Mouse (Mus musculus): ENCODE measurements around the gene Mlf2. TPM values are rescaled to one million over a fixed set of nuclear protein-coding genes. Genes with fewer than 3 reads are reported as not detected.

Mlf2 gene
- polyA plus RNA-seq, 1 experiment from 2014 or later = 360 TPM

Other genes starting within 250 kb of the Mlf2 start
- gene Emg1, start 219.2 kb upstream of the Mlf2 start, polyA plus RNA-seq (2015; fragmentation: Nextera tagmentation; extraction: Ambion mirVana) = 199 and 214 TPM in 2 replicates
- gene Phb2, start 219.1 kb upstream of the Mlf2 start, polyA plus RNA-seq (2015; fragmentation: Nextera tagmentation; extraction: Ambion mirVana) = 337 and 351 TPM in 2 replicates
- gene Ptpn6, start 192.7 kb upstream of the Mlf2 start, polyA plus RNA-seq (2015; fragmentation: Nextera tagmentation; extraction: Ambion mirVana) = 9.2 and 13.9 TPM in 2 replicates
- 487 and 605 TPM in 2 replicates for gene Grcc10, start 190.0 kb upstream of the Mlf2 start, polyA plus RNA-seq (2015; fragmentation: Nextera tagmentation; extraction: Ambion mirVana)
- 0.33 TPM in 1 of 2 replicates, not detected in the other for gene Gm45234, start 175.4 kb upstream of the Mlf2 start, polyA plus RNA-seq (2015; fragmentation: Nextera tagmentation; extraction: Ambion mirVana)
- 22.1 and 22.2 TPM in 2 replicates for gene Atn1, start 174.9 kb upstream of the Mlf2 start, polyA plus RNA-seq (2015; fragmentation: Nextera tagmentation; extraction: Ambion mirVana)
- gene Eno2, start 161.7 kb upstream of the Mlf2 start, polyA plus RNA-seq (2015; fragmentation: Nextera tagmentation; extraction: Ambion mirVana) = 10.7 and 10.9 TPM in 2 replicates
- 0.97 and 1.3 TPM in 2 replicates for gene Lrrc23, start 151.7 kb upstream of the Mlf2 start, polyA plus RNA-seq (2015; fragmentation: Nextera tagmentation; extraction: Ambion mirVana)
- gene Spsb2, start 122.7 kb upstream of the Mlf2 start, polyA plus RNA-seq (2015; fragmentation: Nextera tagmentation; extraction: Ambion mirVana) = 9.1 and 10.5 TPM in 2 replicates
- gene Tpi1, start 117.1 kb upstream of the Mlf2 start, polyA plus RNA-seq (2015; fragmentation: Nextera tagmentation; extraction: Ambion mirVana) = 710 and 723 TPM in 2 replicates
- gene Usp5, start 101.9 kb upstream of the Mlf2 start, polyA plus RNA-seq (2015; fragmentation: Nextera tagmentation; extraction: Ambion mirVana) = 149 and 163 TPM in 2 replicates
- gene Cdca3, start 101.8 kb upstream of the Mlf2 start, polyA plus RNA-seq (2015; fragmentation: Nextera tagmentation; extraction: Ambion mirVana) = 142 and 184 TPM in 2 replicates
- gene Gnb3, start 91.1 kb upstream of the Mlf2 start, polyA plus RNA-seq (2015; fragmentation: Nextera tagmentation; extraction: Ambion mirVana) = 0.25 and 0.52 TPM in 2 replicates
- gene P3h3, start 73.6 kb upstream of the Mlf2 start, polyA plus RNA-seq (2015; fragmentation: Nextera tagmentation; extraction: Ambion mirVana) = 60.5 and 60.8 TPM in 2 replicates
- gene Gpr162, start 67.4 kb upstream of the Mlf2 start, polyA plus RNA-seq (2015; fragmentation: Nextera tagmentation; extraction: Ambion mirVana) = 2.0 and 2.4 TPM in 2 replicates
- 0.37 TPM in 1 of 2 replicates, not detected in the other for gene Cd4, start 43.2 kb upstream of the Mlf2 start, polyA plus RNA-seq (2015; fragmentation: Nextera tagmentation; extraction: Ambion mirVana)
- gene Lag3, start 19.7 kb upstream of the Mlf2 start, polyA plus RNA-seq (2015; fragmentation: Nextera tagmentation; extraction: Ambion mirVana) = 2.9 and 3.7 TPM in 2 replicates
- gene Ptms, start 11.3 kb upstream of the Mlf2 start, polyA plus RNA-seq (2015; fragmentation: Nextera tagmentation; extraction: Ambion mirVana) = 327 and 349 TPM in 2 replicates
- gene Cops7a, start 34.2 kb downstream of the Mlf2 start, polyA plus RNA-seq (2015; fragmentation: Nextera tagmentation; extraction: Ambion mirVana) = 124 and 138 TPM in 2 replicates
- 10.0 TPM in 2 replicates for gene Pianp, start 65.3 kb downstream of the Mlf2 start, polyA plus RNA-seq (2015; fragmentation: Nextera tagmentation; extraction: Ambion mirVana)
- 19.9 and 23.5 TPM in 2 replicates for gene Zfp384, start 77.8 kb downstream of the Mlf2 start, polyA plus RNA-seq (2015; fragmentation: Nextera tagmentation; extraction: Ambion mirVana)
- 164 and 187 TPM in 2 replicates for gene Ing4, start 108.4 kb downstream of the Mlf2 start, polyA plus RNA-seq (2015; fragmentation: Nextera tagmentation; extraction: Ambion mirVana)
- 21.7 and 22.7 TPM in 2 replicates for gene Acrbp, start 118.3 kb downstream of the Mlf2 start, polyA plus RNA-seq (2015; fragmentation: Nextera tagmentation; extraction: Ambion mirVana)
- 0.59 and 0.97 TPM in 2 replicates for gene Lpar5, start 136.5 kb downstream of the Mlf2 start, polyA plus RNA-seq (2015; fragmentation: Nextera tagmentation; extraction: Ambion mirVana)
- gene Chd4, start 164.6 kb downstream of the Mlf2 start, polyA plus RNA-seq (2015; fragmentation: Nextera tagmentation; extraction: Ambion mirVana) = 83.3 and 91.2 TPM in 2 replicates
- gene Nop2, start 200.5 kb downstream of the Mlf2 start, polyA plus RNA-seq (2015; fragmentation: Nextera tagmentation; extraction: Ambion mirVana) = 62.5 and 69.3 TPM in 2 replicates
- gene Iffo1, start 213.9 kb downstream of the Mlf2 start, polyA plus RNA-seq (2015; fragmentation: Nextera tagmentation; extraction: Ambion mirVana) = 15.5 and 17.6 TPM in 2 replicates
- gene Gapdh, start 235.1 kb downstream of the Mlf2 start, polyA plus RNA-seq (2015; fragmentation: Nextera tagmentation; extraction: Ambion mirVana) = 1,482 and 1,867 TPM in 2 replicates

All from embryonic facial prominence, embryonic 13.5 days (tissue).